Mouse (Mus musculus): ENCODE measurements around the gene Swap70. TPM values are rescaled to one million over a fixed set of nuclear protein-coding genes. Genes with fewer than 3 reads are reported as not detected.

Gene Swap70
- polyA plus RNA-seq, 1 experiment from 2014 or later, result 32.5 TPM

DNA sequence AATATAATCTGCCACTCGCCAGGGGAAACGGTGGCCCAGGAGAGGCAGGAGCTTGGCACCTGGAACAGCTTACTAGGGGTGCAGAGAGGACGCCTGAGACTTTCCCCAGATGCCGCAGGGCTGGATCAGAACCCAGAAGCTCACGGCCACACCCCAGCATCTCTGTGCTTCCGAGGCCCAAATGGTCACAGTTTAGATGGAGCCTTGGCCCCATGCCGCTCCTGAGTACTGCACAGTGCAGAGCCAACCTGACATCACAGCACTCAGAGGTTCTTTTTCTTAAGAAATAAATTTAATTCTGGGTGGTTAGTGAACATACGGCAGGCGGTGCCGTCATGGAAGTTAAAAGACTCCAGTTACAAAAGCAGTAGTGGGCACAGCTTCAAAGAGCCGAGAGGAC is 86.2 kb downstream of the Swap70 start:
- Histone ChIP-seq H3K9me3 (ENCODE audit: control insufficient read depth, low read length) (no peaks in the 10 kb centered on the region), H3K27ac (ENCODE audit: low read depth) (no peak overlapping the region), H3K27me3 (replicated peaks; ENCODE audit: control insufficient read depth, insufficient read depth, low read length) (no peaks in the 10 kb centered on the region), H3K4me3 (ENCODE audit: low read depth, low read length) (no peak overlapping the region), H3K9ac (ENCODE audit: low read length) (no peak overlapping the region), H3K4me2 (ENCODE audit: low read length) (no peak overlapping the region), H3K36me3 (ENCODE audit: control insufficient read depth, insufficient read depth, low read length) (peaks cover 50% of the 10 kb centered on the region), H3K4me1 (replicated peaks; ENCODE audit: control insufficient read depth, insufficient read depth, low read length) (no peaks in the 10 kb centered on the region)
- DNase-seq (ENCODE audit: low spot score) (no peak), ATAC-seq (replicated peaks; ENCODE audit: low FRiP score, low TSS enrichment, low read depth) (no peak)
- WGBS, result 90% methylated on average over 11 of the region's 11 CpGs

DNA sequence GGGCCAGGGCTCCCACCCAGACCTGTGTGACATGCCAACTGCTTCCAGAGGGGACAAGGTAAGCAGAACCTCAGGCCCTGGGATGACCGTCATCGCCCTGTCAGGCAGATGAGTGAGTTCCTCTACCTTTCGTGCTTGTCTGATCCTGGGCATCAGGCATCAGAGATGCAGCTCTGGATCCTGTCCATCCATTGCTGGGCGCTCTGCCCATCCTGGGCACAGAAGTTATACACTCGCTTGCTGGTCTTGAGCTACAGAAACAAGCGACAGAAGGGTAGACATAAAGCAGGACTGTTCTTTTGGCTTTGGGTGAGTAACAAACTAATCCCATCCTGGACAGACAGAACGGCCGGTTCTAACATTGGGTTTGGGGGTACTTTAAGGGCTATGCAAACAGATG is 87.7 kb downstream of the Swap70 start:
- no peaks in the 10 kb centered on the region for H3K4me1 ChIP-seq (replicated peaks; ENCODE audit: control insufficient read depth, insufficient read depth, low read length)
- no peak overlapping the region for H3K4me3 ChIP-seq (ENCODE audit: low read depth, low read length)
- no peak overlapping the region for H3K4me2 ChIP-seq (ENCODE audit: low read length)
- DNase-seq (ENCODE audit: low spot score) (no peak), ATAC-seq (replicated peaks; ENCODE audit: low FRiP score, low TSS enrichment, low read depth) (no peak)
- no peaks in the 10 kb centered on the region for H3K9me3 ChIP-seq (ENCODE audit: control insufficient read depth, low read length)
- H3K36me3 ChIP-seq (ENCODE audit: control insufficient read depth, insufficient read depth, low read length), result peaks cover 65% of the 10 kb centered on the region
- 89% methylated on average over 8 of the region's 8 CpGs for WGBS
- H3K27me3 ChIP-seq (replicated peaks; ENCODE audit: control insufficient read depth, insufficient read depth, low read length), result no peaks in the 10 kb centered on the region
- H3K9ac ChIP-seq (ENCODE audit: low read length), result no peak overlapping the region
- no peak overlapping the region for H3K27ac ChIP-seq (ENCODE audit: low read depth)

DNA sequence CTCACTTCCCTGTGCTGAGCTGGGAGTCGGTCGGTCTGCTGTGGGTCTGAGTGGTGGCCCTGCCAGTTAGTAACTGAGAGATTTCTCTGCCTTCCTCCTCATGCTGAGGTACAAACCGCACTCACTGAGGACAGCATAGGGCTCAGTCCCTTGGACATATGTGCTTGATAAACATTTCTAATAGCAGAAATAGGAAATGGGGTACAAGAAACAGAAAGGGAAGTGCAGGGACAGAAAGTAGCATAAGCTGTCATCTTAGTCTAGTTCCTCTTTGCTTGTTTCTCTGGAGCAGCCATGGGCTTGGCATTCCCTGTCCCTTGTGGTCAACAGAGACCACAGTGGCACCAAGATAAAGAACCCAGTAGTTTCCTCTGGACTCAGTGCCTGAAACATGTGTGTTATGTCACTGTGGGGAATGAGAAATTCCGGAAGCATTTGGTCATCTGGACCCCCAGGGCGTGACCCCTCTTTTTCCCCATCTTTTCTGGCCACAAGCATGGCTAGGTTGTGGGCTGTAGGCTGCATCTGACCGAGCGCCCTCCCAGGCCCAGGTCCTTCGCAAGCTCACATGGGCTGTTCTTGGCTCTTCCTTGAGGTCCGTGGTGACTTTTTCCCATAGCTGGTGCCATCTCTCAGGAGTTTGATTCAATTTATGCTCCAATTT is 92.0 kb downstream of the Swap70 start:
- no peaks in the 10 kb centered on the region for H3K27me3 ChIP-seq (replicated peaks; ENCODE audit: control insufficient read depth, insufficient read depth, low read length)
- no peak overlapping the region for H3K4me2 ChIP-seq (ENCODE audit: low read length)
- H3K36me3 ChIP-seq (ENCODE audit: control insufficient read depth, insufficient read depth, low read length), result peaks cover 82% of the 10 kb centered on the region
- H3K4me3 ChIP-seq (ENCODE audit: low read depth, low read length), result no peak overlapping the region
- H3K4me1 ChIP-seq (replicated peaks; ENCODE audit: control insufficient read depth, insufficient read depth, low read length), result no peaks in the 10 kb centered on the region
- DNase-seq (ENCODE audit: low spot score) (no peak), ATAC-seq (replicated peaks; ENCODE audit: low FRiP score, low TSS enrichment, low read depth) (no peak)
- H3K9ac ChIP-seq (ENCODE audit: low read length), result no peak overlapping the region
- H3K27ac ChIP-seq (ENCODE audit: low read depth), result no peak overlapping the region
- WGBS, result 93% methylated on average over 9 of the region's 9 CpGs
- H3K9me3 ChIP-seq (ENCODE audit: control insufficient read depth, low read length), result no peaks in the 10 kb centered on the region

DNA sequence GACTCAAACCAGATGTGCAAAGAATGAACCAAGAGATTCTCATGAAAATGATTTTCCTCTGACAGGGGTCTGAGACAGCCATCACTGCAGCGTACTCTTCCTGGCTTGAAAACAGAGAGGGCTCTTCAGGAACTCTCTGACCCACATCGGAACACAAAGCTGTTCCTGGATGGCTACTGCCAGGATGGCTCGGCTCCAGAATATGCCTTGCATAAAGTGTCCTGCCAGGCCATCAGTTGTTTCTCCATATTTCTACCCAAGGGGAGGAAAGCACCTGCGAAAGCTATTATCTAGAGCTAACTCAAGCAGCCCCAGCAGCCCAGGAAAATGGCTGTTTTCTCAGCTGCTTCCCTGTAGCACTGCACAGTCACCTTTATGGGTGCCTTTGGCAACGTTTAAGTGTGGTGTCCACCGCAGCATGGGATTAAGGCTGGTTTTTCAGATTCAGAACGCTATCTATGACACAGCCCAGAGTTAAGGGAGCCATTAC is 92.9 kb downstream of the Swap70 start:
- no peak for ATAC-seq (replicated peaks; ENCODE audit: low FRiP score, low TSS enrichment, low read depth)
- Histone ChIP-seq H3K27me3 (replicated peaks; ENCODE audit: control insufficient read depth, insufficient read depth, low read length) (no peaks in the 10 kb centered on the region), H3K4me1 (replicated peaks; ENCODE audit: control insufficient read depth, insufficient read depth, low read length) (no peaks in the 10 kb centered on the region), H3K9ac (ENCODE audit: low read length) (no peak overlapping the region), H3K36me3 (ENCODE audit: control insufficient read depth, insufficient read depth, low read length) (peaks cover 80% of the 10 kb centered on the region), H3K4me2 (ENCODE audit: low read length) (no peak overlapping the region), H3K27ac (ENCODE audit: low read depth) (no peak overlapping the region), H3K4me3 (ENCODE audit: low read depth, low read length) (no peak overlapping the region), H3K9me3 (ENCODE audit: control insufficient read depth, low read length) (no peaks in the 10 kb centered on the region)
- DNase-seq (ENCODE audit: low spot score), result no peak
- 93% methylated on average over 7 of the region's 7 CpGs for WGBS

DNA sequence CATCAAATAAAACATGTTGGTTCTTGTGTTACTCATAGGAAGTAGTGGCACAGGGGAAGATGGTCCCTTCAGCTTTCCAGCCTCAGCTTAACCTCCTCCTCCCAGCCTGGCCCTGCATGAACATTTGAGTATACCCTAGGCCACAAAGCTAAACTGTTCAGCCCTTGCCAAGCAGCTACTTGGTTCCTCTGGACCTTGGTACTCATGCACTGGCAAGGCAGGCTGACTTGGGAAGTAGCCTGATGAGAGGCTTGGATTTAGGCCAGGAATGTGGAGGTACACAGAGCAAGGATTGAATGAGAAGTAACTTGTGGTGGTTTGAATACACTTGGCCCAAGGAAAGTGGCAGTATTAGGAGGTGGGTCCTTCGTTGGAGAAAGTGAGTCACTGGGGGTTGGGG is 93.8 kb downstream of the Swap70 start:
- Histone ChIP-seq H3K9ac (ENCODE audit: low read length) (no peak overlapping the region), H3K4me1 (replicated peaks; ENCODE audit: control insufficient read depth, insufficient read depth, low read length) (no peaks in the 10 kb centered on the region), H3K9me3 (ENCODE audit: control insufficient read depth, low read length) (no peaks in the 10 kb centered on the region), H3K27me3 (replicated peaks; ENCODE audit: control insufficient read depth, insufficient read depth, low read length) (no peaks in the 10 kb centered on the region), H3K36me3 (ENCODE audit: control insufficient read depth, insufficient read depth, low read length) (peaks cover 71% of the 10 kb centered on the region), H3K4me3 (ENCODE audit: low read depth, low read length) (no peak overlapping the region), H3K4me2 (ENCODE audit: low read length) (no peak overlapping the region), H3K27ac (ENCODE audit: low read depth) (no peak overlapping the region)
- no peak for ATAC-seq (replicated peaks; ENCODE audit: low FRiP score, low TSS enrichment, low read depth)
- 95% methylated on average over 1 of the region's 1 CpGs for WGBS
- no peak for DNase-seq (ENCODE audit: low spot score)

DNA sequence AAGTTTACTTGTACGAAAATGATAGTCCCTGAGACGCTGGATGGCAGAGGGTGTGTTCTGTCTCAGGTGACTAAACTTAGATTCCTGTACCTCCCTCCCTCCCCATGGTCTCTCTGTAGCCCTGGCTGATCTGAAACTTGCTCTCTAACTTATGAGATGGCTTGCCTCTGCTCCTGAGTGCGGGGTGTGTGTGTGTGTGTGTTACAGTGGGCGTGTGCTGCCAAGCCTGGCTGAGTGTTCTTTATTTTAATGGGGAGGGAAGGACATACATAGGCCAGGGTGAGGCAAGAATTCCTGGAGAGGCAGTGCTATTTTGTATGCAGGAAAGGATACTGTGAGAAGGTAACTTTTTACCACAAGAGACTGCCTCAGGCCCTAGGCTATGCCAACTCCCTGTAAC is 95.9 kb downstream of the Swap70 start:
- H3K27me3 ChIP-seq (replicated peaks; ENCODE audit: control insufficient read depth, insufficient read depth, low read length), result no peaks in the 10 kb centered on the region
- no peak overlapping the region for H3K4me3 ChIP-seq (ENCODE audit: low read depth, low read length)
- no peaks in the 10 kb centered on the region for H3K9me3 ChIP-seq (ENCODE audit: control insufficient read depth, low read length)
- no peak overlapping the region for H3K9ac ChIP-seq (ENCODE audit: low read length)
- H3K27ac ChIP-seq (ENCODE audit: low read depth), result no peak overlapping the region
- ATAC-seq (replicated peaks; ENCODE audit: low FRiP score, low TSS enrichment, low read depth) (no peak), DNase-seq (ENCODE audit: low spot score) (no peak)
- no peak overlapping the region for H3K4me2 ChIP-seq (ENCODE audit: low read length)
- peaks cover 70% of the 10 kb centered on the region for H3K36me3 ChIP-seq (ENCODE audit: control insufficient read depth, insufficient read depth, low read length)
- H3K4me1 ChIP-seq (replicated peaks; ENCODE audit: control insufficient read depth, insufficient read depth, low read length), result no peaks in the 10 kb centered on the region
- WGBS, result 88% methylated on average over 4 of the region's 4 CpGs

DNA sequence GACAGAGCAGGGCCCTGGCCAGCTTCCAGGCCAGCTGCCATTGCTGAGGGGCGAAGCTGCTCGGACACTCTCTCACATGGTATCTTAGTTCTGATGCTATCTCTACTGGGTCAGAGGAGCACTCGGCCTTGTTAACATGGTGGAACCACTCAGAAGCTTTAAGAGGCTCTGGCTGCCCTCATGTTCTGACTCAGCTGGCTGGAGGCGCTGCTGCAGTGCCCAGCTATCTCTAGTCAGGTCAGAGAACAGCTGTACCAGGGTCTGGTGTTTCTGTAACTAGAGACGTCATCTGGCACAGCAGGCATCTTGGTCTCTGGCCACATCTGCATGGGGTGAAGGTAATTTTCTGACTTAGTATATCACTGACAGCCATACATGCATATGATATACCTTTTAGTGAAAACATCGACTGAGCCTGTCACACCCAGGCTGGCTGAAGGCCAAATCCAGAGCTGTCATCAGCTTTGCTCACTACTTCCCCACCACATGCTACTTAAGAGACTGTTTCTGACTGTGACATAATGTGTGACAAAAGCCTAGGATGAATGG is 97.5 kb downstream of the Swap70 start:
- no peak overlapping the region for H3K27ac ChIP-seq (ENCODE audit: low read depth)
- no peak for DNase-seq (ENCODE audit: low spot score)
- 72% methylated on average over 6 of the region's 6 CpGs for WGBS
- no peaks in the 10 kb centered on the region for H3K4me1 ChIP-seq (replicated peaks; ENCODE audit: control insufficient read depth, insufficient read depth, low read length)
- no peak overlapping the region for H3K4me3 ChIP-seq (ENCODE audit: low read depth, low read length)
- H3K9me3 ChIP-seq (ENCODE audit: control insufficient read depth, low read length), result no peaks in the 10 kb centered on the region
- no peak overlapping the region for H3K9ac ChIP-seq (ENCODE audit: low read length)
- no peaks in the 10 kb centered on the region for H3K27me3 ChIP-seq (replicated peaks; ENCODE audit: control insufficient read depth, insufficient read depth, low read length)
- no peak overlapping the region for H3K4me2 ChIP-seq (ENCODE audit: low read length)
- peaks cover 63% of the 10 kb centered on the region for H3K36me3 ChIP-seq (ENCODE audit: control insufficient read depth, insufficient read depth, low read length)
- no peak for ATAC-seq (replicated peaks; ENCODE audit: low FRiP score, low TSS enrichment, low read depth)

DNA sequence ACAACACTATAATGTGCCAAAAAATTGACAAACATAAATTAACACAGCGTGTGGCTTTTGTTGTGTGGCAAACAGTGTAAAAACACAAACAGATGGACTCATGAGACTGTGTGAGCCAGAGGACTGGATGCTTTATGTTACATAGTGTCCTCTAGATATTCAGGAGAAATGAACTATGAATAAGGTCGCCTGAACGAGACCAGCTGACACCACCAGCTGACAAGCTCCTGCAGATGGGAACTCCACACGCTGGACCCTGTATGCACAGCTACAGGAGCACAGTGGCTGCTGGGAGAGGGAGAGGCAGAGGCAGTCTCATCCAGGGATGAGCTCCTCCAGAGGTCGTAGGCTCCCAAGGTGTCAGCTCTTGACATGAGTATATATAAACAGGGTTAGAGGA is 99.6 kb downstream of the Swap70 start:
- H3K36me3 ChIP-seq (ENCODE audit: control insufficient read depth, insufficient read depth, low read length), result peaks cover 62% of the 10 kb centered on the region
- WGBS, result 81% methylated on average over 5 of the region's 5 CpGs

DNA sequence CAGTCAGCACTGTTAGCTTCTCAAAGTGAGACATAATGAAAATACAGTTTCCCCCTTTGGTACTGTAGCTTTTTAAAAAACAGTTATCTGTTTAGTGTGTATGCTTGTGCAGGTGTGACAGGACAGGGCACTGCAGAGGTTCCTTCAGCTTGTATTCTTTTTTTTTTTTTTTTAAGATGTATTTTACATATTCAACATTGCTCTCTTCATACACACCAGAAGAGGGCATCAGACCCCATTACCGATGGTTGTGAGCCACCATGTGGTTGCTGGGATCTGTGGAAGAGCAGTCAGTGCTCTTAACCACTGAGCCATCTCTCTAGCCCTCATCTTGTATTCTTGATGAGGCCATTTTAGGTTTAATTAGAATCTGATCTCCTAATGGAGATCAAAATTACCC is 103.3 kb downstream of the Swap70 start:
- H3K4me2 ChIP-seq (ENCODE audit: low read length), result no peak overlapping the region
- no peaks in the 10 kb centered on the region for H3K4me1 ChIP-seq (replicated peaks; ENCODE audit: control insufficient read depth, insufficient read depth, low read length)
- no peak overlapping the region for H3K9ac ChIP-seq (ENCODE audit: low read length)
- H3K4me3 ChIP-seq (ENCODE audit: low read depth, low read length), result no peak overlapping the region
- H3K27ac ChIP-seq (ENCODE audit: low read depth), result no peak overlapping the region
- 100% methylated on average over 1 of the region's 1 CpGs for WGBS
- peaks cover 73% of the 10 kb centered on the region for H3K36me3 ChIP-seq (ENCODE audit: control insufficient read depth, insufficient read depth, low read length)
- no peaks in the 10 kb centered on the region for H3K27me3 ChIP-seq (replicated peaks; ENCODE audit: control insufficient read depth, insufficient read depth, low read length)
- no peak for ATAC-seq (replicated peaks; ENCODE audit: low FRiP score, low TSS enrichment, low read depth)
- no peaks in the 10 kb centered on the region for H3K9me3 ChIP-seq (ENCODE audit: control insufficient read depth, low read length)
- no peak for DNase-seq (ENCODE audit: low spot score)

More for the DNA sequence above, 99.6 kb downstream of the Swap70 start:
- no peaks in the 10 kb centered on the region for H3K4me1 ChIP-seq (replicated peaks; ENCODE audit: control insufficient read depth, insufficient read depth, low read length)
- H3K4me3 ChIP-seq (ENCODE audit: low read depth, low read length), result no peak overlapping the region
- no peaks in the 10 kb centered on the region for H3K9me3 ChIP-seq (ENCODE audit: control insufficient read depth, low read length)
- DNase-seq (ENCODE audit: low spot score) (no peak), ATAC-seq (replicated peaks; ENCODE audit: low FRiP score, low TSS enrichment, low read depth) (no peak)
- no peaks in the 10 kb centered on the region for H3K27me3 ChIP-seq (replicated peaks; ENCODE audit: control insufficient read depth, insufficient read depth, low read length)
- H3K27ac ChIP-seq (ENCODE audit: low read depth), result no peak overlapping the region
- H3K9ac ChIP-seq (ENCODE audit: low read length), result no peak overlapping the region
- H3K4me2 ChIP-seq (ENCODE audit: low read length), result no peak overlapping the region
